Comparison of ENCODE assay signal across 14 mouse cellular contexts in genomic region chr2:74970611-74971265, GRCm38 (mm10).
DNase-seq lines count a peak whose midpoint lies in the region; ATAC-seq and TF ChIP-seq lines count a peak whose summit lies in the region.
"Had no signal": no experiment of that assay in that cellular context is flagged by ENCODE, and none has a peak within 500 bp of the region (broad histone marks: within the 10 kb centered on the region; RNA-seq: fewer than 3 reads in every experiment).

No protein-coding gene starts in this region.

- ATAC-seq in intestine, embryonic 14.5 days (replicated peaks; ENCODE audit: low FRiP score, low TSS enrichment, low read depth), result no peak
- no peak for ATAC-seq in intestine, postnatal 0 days
- ATAC-seq: forebrain, embryonic 13.5 days had no signal

- no peaks in the 10 kb centered on the region for H3K9me3 ChIP-seq in intestine, embryonic 14.5 days (ENCODE audit: control insufficient read depth, low read length)
- no peaks in the 10 kb centered on the region for H3K9me3 ChIP-seq in intestine, postnatal 0 days (ENCODE audit: control insufficient read depth)
- H3K9me3 ChIP-seq: forebrain, embryonic 13.5 days had no signal

- H3K36me3 ChIP-seq in intestine, embryonic 14.5 days (ENCODE audit: control insufficient read depth, insufficient read depth, low read length), result no peaks in the 10 kb centered on the region
- H3K36me3 ChIP-seq in intestine, postnatal 0 days (ENCODE audit: control insufficient read depth, insufficient read depth), result no peaks in the 10 kb centered on the region

- H3K4me2 ChIP-seq in intestine, embryonic 14.5 days (ENCODE audit: low read length), result no peak overlapping the region
- no peak overlapping the region for H3K4me2 ChIP-seq in intestine, postnatal 0 days (replicated peaks; ENCODE audit: low read depth)
- H3K4me2 ChIP-seq: forebrain, embryonic 13.5 days had no signal

- no peak overlapping the region for H3K4me3 ChIP-seq in intestine, embryonic 14.5 days (ENCODE audit: low read depth, low read length)
- H3K4me3 ChIP-seq in intestine, postnatal 0 days (ENCODE audit: low read depth, low read length), result no peak overlapping the region
- H3K4me3 ChIP-seq: forebrain, embryonic 13.5 days had no signal

- peaks cover 6% of the 10 kb centered on the region for H3K4me1 ChIP-seq in intestine, embryonic 14.5 days (replicated peaks; ENCODE audit: control insufficient read depth, insufficient read depth, low read length)
- no peaks in the 10 kb centered on the region for H3K4me1 ChIP-seq in intestine, postnatal 0 days (replicated peaks; ENCODE audit: control insufficient read depth, insufficient read depth, low read length)
- H3K4me1 ChIP-seq: forebrain, embryonic 13.5 days had no signal

- TF ChIP-seq CTCF in intestine, postnatal 0 days (IDR thresholded peaks at IDR 0.05; ENCODE audit: low read depth), result no peak

- 29% methylated on average over 14 of the region's 14 CpGs for WGBS in intestine, embryonic 14.5 days
- whole genome bisulfite sequencing in intestine, postnatal 0 days, result 52% methylated on average over 14 of the region's 14 CpGs

- no peak overlapping the region for H3K9ac ChIP-seq in intestine, embryonic 14.5 days (ENCODE audit: low read length)
- H3K9ac ChIP-seq in intestine, postnatal 0 days (ENCODE audit: low read depth, low read length), result no peak overlapping the region
- H3K9ac ChIP-seq: forebrain, embryonic 13.5 days had no signal

- peak overlapping the region; percentile 40; the same call in 1 of the 2 replicates for H3K27ac ChIP-seq in intestine, embryonic 14.5 days (ENCODE audit: low read depth)
- no peak overlapping the region for H3K27ac ChIP-seq in intestine, postnatal 0 days (ENCODE audit: low read depth, low read length)
- H3K27ac ChIP-seq: forebrain, embryonic 13.5 days; stomach, postnatal 0 days had no signal

- no peaks in the 10 kb centered on the region for H3K27me3 ChIP-seq in intestine, embryonic 14.5 days (replicated peaks; ENCODE audit: control insufficient read depth, insufficient read depth, low read length)
- H3K27me3 ChIP-seq in intestine, postnatal 0 days (replicated peaks; ENCODE audit: control insufficient read depth, insufficient read depth, low read length), result 0 out of 2 replicates have a peak, but pooled peaks cover 10% of the 10 kb centered on the region

- DNase-seq in intestine, embryonic 14.5 days (ENCODE audit: low spot score), result peak; percentile 59
- DNase-seq in CD4-positive helper T cell, adult 2 months (ENCODE audit: low read depth, low spot score), result peak; percentile 2
- DNase-seq in R1 (ENCODE audit: low read depth, low spot score), result peak; percentile 79
- peak; percentile 63 for DNase-seq in hindlimb bud, embryonic 11.5 days (ENCODE audit: extremely low spot score, low read depth, low spot score)
- DNase-seq in urinary bladder, postnatal 25 days (ENCODE audit: low spot score), result no peak
- no peak for DNase-seq in adrenal gland, adult 18-20 months (ENCODE audit: low spot score in 2 of 2)
- DNase-seq: cerebellum, adult 11-12 months; gastrocnemius, postnatal 10 days; kidney, adult 11 months; left cerebral cortex, postnatal 4 days; lung, postnatal 4 days had no signal

Comparison
In these comparisons a context has a peak if more than half of its experiments do, and no peak if none do; other contexts are left out.
1. DNase-seq: peak in intestine, embryonic 14.5 days (single experiment), CD4-positive helper T cell, adult 2 months (single experiment), R1 (single experiment) and hindlimb bud, embryonic 11.5 days (single experiment); none in urinary bladder, postnatal 25 days (single experiment) and adrenal gland, adult 18-20 months (0 of 2).